23 mouse cellular contexts compared by ENCODE assay signal in genomic region chr10:80862305-80862704, GRCm38 (mm10). TPM values are rescaled to one million over a fixed set of nuclear protein-coding genes. Genes with fewer than 3 reads are reported as not detected.
A peak's percentile ranks its signal among the peaks of the same experiment; 100 is the strongest.
DNase-seq lines count a peak whose midpoint lies in the region; ATAC-seq lines count a peak whose summit lies in the region.
"Had no signal": no experiment of that assay in that cellular context is flagged by ENCODE, and none has a peak within 500 bp of the region (broad histone marks: within the 10 kb centered on the region; RNA-seq: fewer than 3 reads in every experiment).

No protein-coding gene starts in this region.

- H3K27me3 ChIP-seq in heart, embryonic 10.5 days (ENCODE audit: insufficient read depth, poor library complexity, severe bottlenecking) = no peaks in the 10 kb centered on the region
- no peaks in the 10 kb centered on the region for H3K27me3 ChIP-seq in liver, embryonic 12.5 days (replicated peaks)
- no peaks in the 10 kb centered on the region for H3K27me3 ChIP-seq in liver, embryonic 16.5 days (ENCODE audit: control insufficient read depth, insufficient read depth, low read depth, low read length)
- H3K27me3 ChIP-seq: CH12.LX; forebrain, embryonic 12.5 days; heart, embryonic 12.5 days; hindbrain, embryonic 15.5 days; Patski had no signal

- peak overlapping the region; percentile 52 for H3K4me2 ChIP-seq in liver, embryonic 12.5 days
- peak overlapping the region; percentile 27 for H3K4me2 ChIP-seq in liver, embryonic 16.5 days (ENCODE audit: low read depth, low read length)
- H3K4me2 ChIP-seq: forebrain, embryonic 12.5 days; heart, embryonic 12.5 days; hindbrain, embryonic 15.5 days had no signal

- peak overlapping the region; percentile 58 for H3K9ac ChIP-seq in liver, embryonic 12.5 days
- H3K9ac ChIP-seq in liver, embryonic 16.5 days (ENCODE audit: low read depth, low read length) = peak overlapping the region; percentile 12
- H3K9ac ChIP-seq: forebrain, embryonic 12.5 days; heart, embryonic 12.5 days; hindbrain, embryonic 15.5 days had no signal

- 0 out of 2 replicates have a peak overlapping the region, but pooled peaks have one; percentile 24 for H3K27ac ChIP-seq in heart, embryonic 10.5 days
- peak overlapping the region; percentile 82 for H3K27ac ChIP-seq in liver, embryonic 12.5 days
- peak overlapping the region; percentile 77 for H3K27ac ChIP-seq in liver, embryonic 16.5 days (ENCODE audit: low read length)
- H3K27ac ChIP-seq: embryonic facial prominence, embryonic 10.5 days; forebrain, embryonic 12.5 days; gastrocnemius, adult 2 months; hindbrain, embryonic 15.5 days had no signal

- peak; percentile 57 for ATAC-seq in liver, embryonic 12.5 days
- ATAC-seq in liver, embryonic 16.5 days (ENCODE audit: low read depth) = 0 out of 2 replicates have a peak, but pooled peaks have one; percentile 14
- ATAC-seq: activated CD4-positive, CD25-positive, alpha-beta regulatory T cell, adult 4 months; forebrain, embryonic 16.5 days; intestine, embryonic 16.5 days; Patski had no signal

- no peaks in the 10 kb centered on the region for H3K9me3 ChIP-seq in heart, embryonic 10.5 days
- no peaks in the 10 kb centered on the region for H3K9me3 ChIP-seq in liver, embryonic 12.5 days (replicated peaks)
- H3K9me3 ChIP-seq in liver, embryonic 16.5 days (replicated peaks; ENCODE audit: control insufficient read depth, low read length) = no peaks in the 10 kb centered on the region
- H3K9me3 ChIP-seq: embryonic facial prominence, embryonic 10.5 days; forebrain, embryonic 12.5 days; heart, embryonic 12.5 days; hindbrain, embryonic 15.5 days had no signal

- H3K4me3 ChIP-seq in heart, embryonic 10.5 days = no peak overlapping the region
- 0 out of 2 replicates have a peak overlapping the region, but pooled peaks have one; percentile 2 for H3K4me3 ChIP-seq in liver, embryonic 12.5 days
- H3K4me3 ChIP-seq in liver, embryonic 16.5 days (ENCODE audit: low read depth, low read length) = peak overlapping the region; percentile 11; the same call in 1 of the 2 replicates
- H3K4me3 ChIP-seq: embryonic facial prominence, embryonic 10.5 days; forebrain, embryonic 12.5 days; gastrocnemius, adult 2 months; heart, embryonic 12.5 days; hindbrain, embryonic 15.5 days had no signal

- 82% methylated on average over 5 of the region's 5 CpGs for WGBS in heart, embryonic 10.5 days
- 66% methylated on average over 5 of the region's 5 CpGs for WGBS in liver, embryonic 12.5 days (ENCODE audit: insufficient replicate concordance)
- 60% methylated on average over 5 of the region's 5 CpGs for WGBS in liver, embryonic 16.5 days (ENCODE audit: insufficient replicate concordance)

- no peak for DNase-seq in heart, embryonic 10.5 days (ENCODE audit: low spot score)
- no peak for DNase-seq in heart, adult 8-10 months (ENCODE audit: low spot score)
- DNase-seq in c-Kit-negative CD71-positive TER-119-positive erythroid progenitor cells, embryonic 14.5 days (ENCODE audit: low read depth, low spot score) = peak; percentile 43
- DNase-seq in kidney, postnatal 14 days = no peak
- no peak for DNase-seq in cerebellum, adult 11-12 months
- DNase-seq: adrenal gland, postnatal 25 days; cerebellum, adult 9-11 months; gastrocnemius, adult 2 months; gastrocnemius, postnatal 25 days; heart, adult 18-20 months; heart, postnatal 36 days had no signal

- H3K36me3 ChIP-seq in heart, embryonic 10.5 days = peaks cover 58% of the 10 kb centered on the region
- peaks cover 77% of the 10 kb centered on the region for H3K36me3 ChIP-seq in liver, embryonic 12.5 days
- H3K36me3 ChIP-seq in liver, embryonic 16.5 days (ENCODE audit: control insufficient read depth, insufficient read depth) = peaks cover 59% of the 10 kb centered on the region

- H3K4me1 ChIP-seq in heart, embryonic 10.5 days = peaks cover 7% of the 10 kb centered on the region
- H3K4me1 ChIP-seq in liver, embryonic 12.5 days = peaks cover 66% of the 10 kb centered on the region
- peaks cover 56% of the 10 kb centered on the region for H3K4me1 ChIP-seq in liver, embryonic 16.5 days (ENCODE audit: control insufficient read depth, low read depth, low read length)
- H3K4me1 ChIP-seq: heart, embryonic 12.5 days had no signal

RNA-seq across cellular contexts. Expression of gene Sppl2b, which starts 7.2 kb away (rescaled TPM):
- polyA plus RNA-seq in heart, embryonic 10.5 days (2016; fragmentation: Nextera tagmentation; extraction: Ambion mirVana) = 32.1 and 34.6 TPM in 2 replicates
- 10 to 100 TPM; 11.1 to 15.9 (median 14.4) TPM for total RNA-seq in heart, adult 8-10 months (2022)
- polyA plus RNA-seq in liver, embryonic 12.5 days (2016; fragmentation: Nextera tagmentation; extraction: Ambion mirVana) = 66.1 and 70.5 TPM in 2 replicates
- polyA plus RNA-seq in liver, embryonic 16.5 days (2015; fragmentation: Nextera tagmentation; extraction: Ambion mirVana) = 60.4 and 65.3 TPM in 2 replicates

RNA-seq across cellular contexts. Expression of gene Lsm7, which starts 7.3 kb away (rescaled TPM):
- 200 and 266 TPM in 2 replicates for polyA plus RNA-seq in heart, embryonic 10.5 days (2016; fragmentation: Nextera tagmentation; extraction: Ambion mirVana)
- 10 to 100 TPM; 23.3 to 32.5 (median 25.0) TPM for total RNA-seq in heart, adult 8-10 months (2022)
- 235 and 245 TPM in 2 replicates for polyA plus RNA-seq in liver, embryonic 12.5 days (2016; fragmentation: Nextera tagmentation; extraction: Ambion mirVana)
- 92.5 and 108 TPM in 2 replicates for polyA plus RNA-seq in liver, embryonic 16.5 days (2015; fragmentation: Nextera tagmentation; extraction: Ambion mirVana)

RNA-seq across cellular contexts. Expression of gene Tmprss9, which starts 9.3 kb away (rescaled TPM):
- not detected in 2 replicates for polyA plus RNA-seq in heart, embryonic 10.5 days (2016; fragmentation: Nextera tagmentation; extraction: Ambion mirVana)
- not detected for total RNA-seq in heart, adult 8-10 months (2022)
- polyA plus RNA-seq in liver, embryonic 12.5 days (2016; fragmentation: Nextera tagmentation; extraction: Ambion mirVana) = 0.04 and 0.05 TPM in 2 replicates
- polyA plus RNA-seq in liver, embryonic 16.5 days (2015; fragmentation: Nextera tagmentation; extraction: Ambion mirVana) = 0.04 TPM in 1 of 2 replicates, not detected in the other
- total RNA-seq: adrenal gland, postnatal 25 days; gastrocnemius, postnatal 25 days; heart, adult 18-20 months; heart, postnatal 36 days had no signal
- polyA plus RNA-seq: activated CD4-positive, CD25-positive, alpha-beta regulatory T cell, adult 4 months; heart, embryonic 12.5 days; heart, postnatal 0 days had no signal

RNA-seq across cellular contexts. Expression of gene Lingo3, which starts 18.5 kb away (rescaled TPM):
- 0.14 and 0.43 TPM in 2 replicates for polyA plus RNA-seq in heart, embryonic 10.5 days (2016; fragmentation: Nextera tagmentation; extraction: Ambion mirVana)
- total RNA-seq in heart, adult 8-10 months (2022) = 10 to 100 TPM in 3 of 4 experiments, 1 to 10 TPM in 1; 7.8 to 14.0 (median 12.6) TPM
- polyA plus RNA-seq in liver, embryonic 12.5 days (2016; fragmentation: Nextera tagmentation; extraction: Ambion mirVana) = not detected in 2 replicates
- not detected in 2 replicates for polyA plus RNA-seq in liver, embryonic 16.5 days (2015; fragmentation: Nextera tagmentation; extraction: Ambion mirVana)
- polyA plus RNA-seq: activated CD4-positive, CD25-positive, alpha-beta regulatory T cell, adult 4 months had no signal

RNA-seq across cellular contexts. Expression of gene Oaz1, which starts 35.8 kb away (rescaled TPM):
- 2,064 and 2,176 TPM in 2 replicates for polyA plus RNA-seq in heart, embryonic 10.5 days (2016; fragmentation: Nextera tagmentation; extraction: Ambion mirVana)
- 1,000 to 10,000 TPM in 2 of 4 experiments, 100 to 1,000 TPM in 2; 848 to 1,083 (median 963) TPM for total RNA-seq in heart, adult 8-10 months (2022)
- polyA plus RNA-seq in liver, embryonic 12.5 days (2016; fragmentation: Nextera tagmentation; extraction: Ambion mirVana) = 1,528 and 1,635 TPM in 2 replicates
- polyA plus RNA-seq in liver, embryonic 16.5 days (2015; fragmentation: Nextera tagmentation; extraction: Ambion mirVana) = 1,363 and 1,382 TPM in 2 replicates

Comparison
In these comparisons a context has a peak if more than half of its experiments do, and no peak if none do; other contexts are left out.
1. H3K27ac ChIP-seq: peak in every context shown above with its lines; median percentile 82 in liver, embryonic 12.5 days; 77 in liver, embryonic 16.5 days; 24 in heart, embryonic 10.5 days.